Mouse (Mus musculus): ENCODE results near the gene Cr1l. TPM values are rescaled to one million over a fixed set of nuclear protein-coding genes. Genes with fewer than 3 reads are reported as not detected.

Gene Cr1l
- polyA plus RNA-seq, 1 experiment from 2014 or later: 69.5 TPM

DNA sequence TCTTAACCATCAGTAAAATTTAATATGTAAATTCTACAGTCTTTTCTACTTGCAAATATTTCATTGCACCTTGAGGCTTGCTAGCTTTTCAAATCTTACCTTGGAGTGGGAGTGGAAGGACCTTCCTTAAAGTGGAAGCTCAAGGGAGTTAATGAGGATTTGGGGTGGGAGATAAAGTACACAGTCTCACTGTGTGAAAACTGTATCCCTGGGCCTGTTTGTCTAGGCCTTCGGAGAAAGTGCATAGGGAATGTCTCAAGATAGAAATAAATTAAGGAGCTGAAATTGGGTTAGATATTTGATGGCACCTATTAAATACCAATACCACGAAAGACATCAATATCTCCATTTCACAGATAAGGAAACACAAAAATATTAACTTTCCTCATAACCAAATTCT is 907 bp downstream of the Cr1l start:
- Histone ChIP-seq H3K4me3 (ENCODE audit: low read depth, low read length) (peak overlapping the region; percentile 68), H3K27ac (ENCODE audit: low read depth, low read length) (peak overlapping the region; percentile 98)
- no peak for TF ChIP-seq CTCF (IDR thresholded peaks at IDR 0.05; ENCODE audit: low read depth)

DNA sequence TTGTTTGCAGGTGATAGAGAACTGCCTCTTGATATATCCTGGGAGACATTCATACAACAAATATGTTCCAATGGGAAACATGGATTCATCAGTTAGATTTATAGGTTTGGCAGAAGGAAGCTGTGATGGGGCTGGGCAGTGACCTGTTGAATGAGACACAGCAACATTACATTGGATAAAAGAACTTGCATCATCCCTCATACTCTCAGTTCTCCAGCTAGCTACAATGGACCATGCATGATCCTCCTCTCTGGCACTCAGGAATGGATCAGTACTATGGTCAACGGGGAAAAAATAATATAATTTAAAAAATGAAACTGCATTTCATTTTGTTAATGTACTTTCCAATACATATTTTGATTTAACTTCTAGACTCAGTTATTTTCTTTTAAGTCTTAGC is 1.5 kb downstream of the Cr1l start:
- WGBS: 67% methylated on average over 1 of the region's 1 CpGs
- H3K4me1 ChIP-seq (replicated peaks; ENCODE audit: control insufficient read depth, insufficient read depth, low read length): no peaks in the 10 kb centered on the region

More for the DNA sequence above, 907 bp downstream of the Cr1l start:
- Histone ChIP-seq H3K4me1 (replicated peaks; ENCODE audit: control insufficient read depth, insufficient read depth, low read length) (no peaks in the 10 kb centered on the region), H3K36me3 (ENCODE audit: control insufficient read depth, insufficient read depth) (peaks cover 18% of the 10 kb centered on the region), H3K4me2 (replicated peaks; ENCODE audit: low read depth) (peak overlapping the region; percentile 68), H3K9ac (ENCODE audit: low read depth, low read length) (peak overlapping the region; percentile 94), H3K9me3 (ENCODE audit: control insufficient read depth) (no peaks in the 10 kb centered on the region), H3K27me3 (replicated peaks; ENCODE audit: control insufficient read depth, insufficient read depth, low read length) (no peaks in the 10 kb centered on the region)
- WGBS: 14% methylated on average over 2 of the region's 2 CpGs
- no peak for ATAC-seq

DNA sequence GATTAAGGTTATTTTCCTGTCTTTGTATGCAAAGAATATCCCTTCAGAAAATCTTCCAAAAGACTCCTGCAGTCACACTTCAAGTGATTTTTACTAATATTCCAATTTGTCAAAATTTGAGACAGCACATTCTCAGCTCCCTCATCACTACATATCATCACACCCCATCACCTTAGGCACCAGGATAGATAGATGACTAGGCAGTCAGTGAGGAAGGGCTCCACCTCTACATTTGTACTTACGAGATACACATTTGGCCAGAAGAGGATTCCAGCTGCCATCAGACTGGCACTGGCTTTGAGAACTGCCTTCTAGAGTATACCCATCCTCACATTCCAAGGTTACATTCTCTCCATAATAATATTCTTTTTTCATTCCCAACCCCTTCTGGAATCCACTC is 17.0 kb downstream of the Cr1l start:
- Histone ChIP-seq H3K27ac (ENCODE audit: low read depth, low read length) (no peak overlapping the region), H3K36me3 (ENCODE audit: control insufficient read depth, insufficient read depth) (peaks cover 34% of the 10 kb centered on the region), H3K4me1 (replicated peaks; ENCODE audit: control insufficient read depth, insufficient read depth, low read length) (no peaks in the 10 kb centered on the region), H3K9ac (ENCODE audit: low read depth, low read length) (no peak overlapping the region), H3K9me3 (ENCODE audit: control insufficient read depth) (no peaks in the 10 kb centered on the region), H3K4me2 (replicated peaks; ENCODE audit: low read depth) (no peak overlapping the region), H3K27me3 (replicated peaks; ENCODE audit: control insufficient read depth, insufficient read depth, low read length) (no peaks in the 10 kb centered on the region), H3K4me3 (ENCODE audit: low read depth, low read length) (no peak overlapping the region)
- no peak for TF ChIP-seq CTCF (IDR thresholded peaks at IDR 0.05; ENCODE audit: low read depth)
- ATAC-seq: no peak
- WGBS: 100% methylated on average over 1 of the region's 1 CpGs

More for the DNA sequence above, 1.5 kb downstream of the Cr1l start:
- Histone ChIP-seq H3K27ac (ENCODE audit: low read depth, low read length) (no peak overlapping the region), H3K9ac (ENCODE audit: low read depth, low read length) (no peak overlapping the region), H3K27me3 (replicated peaks; ENCODE audit: control insufficient read depth, insufficient read depth, low read length) (no peaks in the 10 kb centered on the region), H3K9me3 (ENCODE audit: control insufficient read depth) (no peaks in the 10 kb centered on the region), H3K36me3 (ENCODE audit: control insufficient read depth, insufficient read depth) (peaks cover 18% of the 10 kb centered on the region), H3K4me3 (ENCODE audit: low read depth, low read length) (no peak overlapping the region), H3K4me2 (replicated peaks; ENCODE audit: low read depth) (peak overlapping the region; percentile 21; the same call in 1 of the 2 replicates)
- TF ChIP-seq CTCF (IDR thresholded peaks at IDR 0.05; ENCODE audit: low read depth): no peak
- ATAC-seq: no peak

DNA sequence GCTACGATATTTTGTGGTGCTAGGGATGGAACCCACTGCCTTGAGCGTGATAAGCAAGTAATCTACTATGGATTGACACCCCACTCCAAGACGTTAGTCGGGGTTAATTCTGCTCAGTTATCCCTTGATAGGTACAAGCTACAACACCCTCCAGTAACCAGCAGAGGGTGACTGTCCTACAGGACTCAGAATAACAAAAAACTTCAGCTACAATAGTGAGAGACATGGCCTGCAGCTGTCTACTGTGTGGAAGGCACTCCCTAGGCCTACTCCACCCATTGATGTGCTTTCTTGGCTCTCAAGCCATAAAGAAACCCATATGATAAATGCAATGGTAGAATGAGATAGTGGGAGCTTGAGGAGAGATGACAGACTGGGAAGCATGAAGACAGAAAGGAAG is 17.8 kb downstream of the Cr1l start:
- H3K4me3 ChIP-seq (ENCODE audit: low read depth, low read length): no peak overlapping the region
- no peak overlapping the region for H3K9ac ChIP-seq (ENCODE audit: low read depth, low read length)
- no peak for ATAC-seq
- H3K27ac ChIP-seq (ENCODE audit: low read depth, low read length): no peak overlapping the region
- 89% methylated on average over 4 of the region's 4 CpGs for WGBS
- no peaks in the 10 kb centered on the region for H3K9me3 ChIP-seq (ENCODE audit: control insufficient read depth)
- TF ChIP-seq CTCF (IDR thresholded peaks at IDR 0.05; ENCODE audit: low read depth): peak; percentile 25; the same call in 1 of the 2 replicates
- H3K36me3 ChIP-seq (ENCODE audit: control insufficient read depth, insufficient read depth): peaks cover 34% of the 10 kb centered on the region
- H3K4me1 ChIP-seq (replicated peaks; ENCODE audit: control insufficient read depth, insufficient read depth, low read length): no peaks in the 10 kb centered on the region
- no peaks in the 10 kb centered on the region for H3K27me3 ChIP-seq (replicated peaks; ENCODE audit: control insufficient read depth, insufficient read depth, low read length)
- H3K4me2 ChIP-seq (replicated peaks; ENCODE audit: low read depth): no peak overlapping the region

DNA sequence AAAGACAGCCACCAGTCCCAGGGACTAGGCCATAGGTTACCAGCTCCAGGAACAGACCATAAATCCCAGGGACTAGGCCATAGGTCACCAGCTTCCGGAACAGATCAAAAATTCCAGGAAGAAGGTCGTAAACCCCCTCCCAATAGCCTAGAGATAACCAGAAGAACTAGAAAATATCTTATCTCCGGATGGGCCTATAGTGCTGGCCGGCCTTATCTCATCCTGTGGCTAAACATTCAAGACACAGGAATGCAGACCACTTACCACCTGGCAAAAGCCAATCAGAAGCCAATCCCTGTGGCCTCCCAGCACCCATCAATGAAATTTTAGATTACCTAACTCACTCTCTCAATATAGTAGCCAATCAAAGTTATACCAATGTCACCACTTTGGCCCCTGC is 30.7 kb downstream of the Cr1l start:
- Histone ChIP-seq H3K27ac (ENCODE audit: low read depth, low read length) (no peak overlapping the region), H3K4me3 (ENCODE audit: low read depth, low read length) (no peak overlapping the region), H3K9ac (ENCODE audit: low read depth, low read length) (no peak overlapping the region), H3K4me2 (replicated peaks; ENCODE audit: low read depth) (no peak overlapping the region), H3K4me1 (replicated peaks; ENCODE audit: control insufficient read depth, insufficient read depth, low read length) (no peaks in the 10 kb centered on the region), H3K9me3 (ENCODE audit: control insufficient read depth) (no peaks in the 10 kb centered on the region), H3K36me3 (ENCODE audit: control insufficient read depth, insufficient read depth) (peaks cover 23% of the 10 kb centered on the region), H3K27me3 (replicated peaks; ENCODE audit: control insufficient read depth, insufficient read depth, low read length) (no peaks in the 10 kb centered on the region)
- ATAC-seq: peak; percentile 55
- 24% methylated on average over 4 of the region's 4 CpGs for WGBS
- no peak for TF ChIP-seq CTCF (IDR thresholded peaks at IDR 0.05; ENCODE audit: low read depth)

DNA sequence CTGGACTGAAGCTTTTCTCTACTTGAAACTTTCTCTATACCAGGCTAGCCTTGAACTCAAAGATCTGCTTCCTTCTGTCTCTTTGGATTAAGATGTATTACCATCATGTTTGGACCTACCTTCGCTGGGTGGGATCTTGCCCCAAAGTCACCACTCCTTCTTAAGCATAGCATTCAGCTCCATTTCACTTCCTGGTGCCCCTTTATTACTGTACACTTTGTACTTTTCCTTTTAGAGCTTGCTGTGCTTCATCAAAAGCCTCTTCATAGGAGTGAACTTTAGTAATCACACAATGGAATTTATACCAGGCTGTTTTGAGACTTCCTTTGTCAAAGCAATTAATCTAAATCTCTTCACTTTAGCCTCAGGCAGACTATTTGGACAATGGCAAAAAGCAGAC is 33.4 kb downstream of the Cr1l start:
- Histone ChIP-seq H3K27ac (ENCODE audit: low read depth, low read length) (peak overlapping the region; percentile 83), H3K4me2 (replicated peaks; ENCODE audit: low read depth) (no peak overlapping the region), H3K9ac (ENCODE audit: low read depth, low read length) (no peak overlapping the region), H3K27me3 (replicated peaks; ENCODE audit: control insufficient read depth, insufficient read depth, low read length) (no peaks in the 10 kb centered on the region), H3K4me3 (ENCODE audit: low read depth, low read length) (no peak overlapping the region), H3K4me1 (replicated peaks; ENCODE audit: control insufficient read depth, insufficient read depth, low read length) (no peaks in the 10 kb centered on the region), H3K36me3 (ENCODE audit: control insufficient read depth, insufficient read depth) (peaks cover 9% of the 10 kb centered on the region; the same call in 1 of the 2 replicates), H3K9me3 (ENCODE audit: control insufficient read depth) (no peaks in the 10 kb centered on the region)
- TF ChIP-seq CTCF (IDR thresholded peaks at IDR 0.05; ENCODE audit: low read depth): no peak
- WGBS: 55% methylated on average over 1 of the region's 1 CpGs
- peak; percentile 76 for ATAC-seq
